Mouse (Mus musculus): ENCODE data around the gene Pfn3. TPM values are rescaled to one million over a fixed set of nuclear protein-coding genes. Genes with fewer than 3 reads are reported as not detected.
A peak's percentile ranks its signal among the peaks of the same experiment; 100 is the strongest.

Gene Pfn3
- polyA plus RNA-seq, 1 experiment: not detected

- H3K4me3 ChIP-seq (replicated peaks; ENCODE audit: control insufficient read depth, low read depth, low read length): no peak overlapping the region
- peaks cover 14% of the 10 kb centered on the region for H3K4me1 ChIP-seq (ENCODE audit: control insufficient read depth, insufficient read depth, low read length)
- 72% methylated on average over 6 of the region's 6 CpGs for WGBS
- TF ChIP-seq CTCF (IDR thresholded peaks at IDR 0.05; ENCODE audit: control insufficient read depth, insufficient read depth, low read length): no peak
- TF ChIP-seq POLR2A (IDR thresholded peaks at IDR 0.05; ENCODE audit: borderline replicate concordance, control insufficient read depth, low read depth, low read length): no peak
- H3K27ac ChIP-seq (ENCODE audit: control insufficient read depth, insufficient read depth, low read depth, low read length, poor library complexity): no peak overlapping the region
Measured at GRCm38 (mm10) chr13:55374206-55374924, 40.7 kb downstream of the Pfn3 start.

GRCm38 (mm10) chr13:55371740-55372139 is 43.3 kb downstream of the Pfn3 start:
- 71% methylated on average over 5 of the region's 5 CpGs for WGBS
- TF ChIP-seq CTCF (IDR thresholded peaks at IDR 0.05; ENCODE audit: control insufficient read depth, insufficient read depth, low read length) (no peak), POLR2A (IDR thresholded peaks at IDR 0.05; ENCODE audit: borderline replicate concordance, control insufficient read depth, low read depth, low read length) (no peak)
- Histone ChIP-seq H3K4me3 (replicated peaks; ENCODE audit: control insufficient read depth, low read depth, low read length) (peak overlapping the region; percentile 38), H3K27ac (ENCODE audit: control insufficient read depth, insufficient read depth, low read depth, low read length, poor library complexity) (no peak overlapping the region), H3K4me1 (ENCODE audit: control insufficient read depth, insufficient read depth, low read length) (peaks cover 19% of the 10 kb centered on the region)

- Histone ChIP-seq H3K27ac (ENCODE audit: control insufficient read depth, insufficient read depth, low read depth, low read length, poor library complexity) (peak overlapping the region; percentile 39; the same call in 1 of the 2 replicates), H3K4me3 (replicated peaks; ENCODE audit: control insufficient read depth, low read depth, low read length) (peak overlapping the region; percentile 52), H3K4me1 (ENCODE audit: control insufficient read depth, insufficient read depth, low read length) (peaks cover 19% of the 10 kb centered on the region)
- TF ChIP-seq CTCF (IDR thresholded peaks at IDR 0.05; ENCODE audit: control insufficient read depth, insufficient read depth, low read length) (no peak), POLR2A (IDR thresholded peaks at IDR 0.05; ENCODE audit: borderline replicate concordance, control insufficient read depth, low read depth, low read length) (no peak)
- WGBS: 61% methylated on average over 8 of the region's 8 CpGs
Measured at GRCm38 (mm10) chr13:55371007-55371681, 43.9 kb downstream of the Pfn3 start.

GRCm38 (mm10) chr13:55370234-55370633 is 44.8 kb downstream of the Pfn3 start:
- no peak for TF ChIP-seq CTCF (IDR thresholded peaks at IDR 0.05; ENCODE audit: control insufficient read depth, insufficient read depth, low read length)
- no peak for TF ChIP-seq POLR2A (IDR thresholded peaks at IDR 0.05; ENCODE audit: borderline replicate concordance, control insufficient read depth, low read depth, low read length)
- 9% methylated on average over 3 of the region's 3 CpGs for WGBS
- Histone ChIP-seq H3K27ac (ENCODE audit: control insufficient read depth, insufficient read depth, low read depth, low read length, poor library complexity) (peak overlapping the region; percentile 94), H3K4me1 (ENCODE audit: control insufficient read depth, insufficient read depth, low read length) (peaks cover 19% of the 10 kb centered on the region), H3K4me3 (replicated peaks; ENCODE audit: control insufficient read depth, low read depth, low read length) (peak overlapping the region; percentile 75)

GRCm38 (mm10) chr13:55369531-55370114 is 45.4 kb downstream of the Pfn3 start, which contains the start of gene Rgs14:
TSS of gene Rgs14 (plus strand) at chr13:55369732.
- Histone ChIP-seq H3K27ac (ENCODE audit: control insufficient read depth, insufficient read depth, low read depth, low read length, poor library complexity) (peak within 1 kb of the TSS; percentile 94), H3K4me3 (replicated peaks; ENCODE audit: control insufficient read depth, low read depth, low read length) (peak within 1 kb of the TSS; percentile 75), H3K4me1 (ENCODE audit: control insufficient read depth, insufficient read depth, low read length) (peaks cover 19% of the 10 kb centered on the region)
- TF ChIP-seq POLR2A (IDR thresholded peaks at IDR 0.05; ENCODE audit: borderline replicate concordance, control insufficient read depth, low read depth, low read length) (peak; percentile 79; the same call in 1 of the 2 replicates), CTCF (IDR thresholded peaks at IDR 0.05; ENCODE audit: control insufficient read depth, insufficient read depth, low read length) (no peak)
- 0% methylated on average over 13 of the region's 13 CpGs for WGBS

GRCm38 (mm10) chr13:55368401-55368800 is 46.6 kb downstream of the Pfn3 start:
- TF ChIP-seq CTCF (IDR thresholded peaks at IDR 0.05; ENCODE audit: control insufficient read depth, insufficient read depth, low read length) (peak; percentile 36; the same call in 1 of the 2 replicates), POLR2A (IDR thresholded peaks at IDR 0.05; ENCODE audit: borderline replicate concordance, control insufficient read depth, low read depth, low read length) (no peak)
- Histone ChIP-seq H3K4me1 (ENCODE audit: control insufficient read depth, insufficient read depth, low read length) (peaks cover 17% of the 10 kb centered on the region), H3K4me3 (replicated peaks; ENCODE audit: control insufficient read depth, low read depth, low read length) (no peak overlapping the region), H3K27ac (ENCODE audit: control insufficient read depth, insufficient read depth, low read depth, low read length, poor library complexity) (no peak overlapping the region)
- WGBS: 57% methylated on average over 7 of the region's 7 CpGs

Other genes starting within 250 kb of the Pfn3 start
- 20.1 and 45.9 TPM in 2 replicates for gene Nsd1, start 205.4 kb downstream of the Pfn3 start, polyA plus RNA-seq (2011; ENCODE audit: insufficient read depth, insufficient read length, low replicate concordance, missing spikeins)
- 74.2 and 109 TPM in 2 replicates for gene Prelid1, start 94.7 kb downstream of the Pfn3 start, polyA plus RNA-seq (2011; ENCODE audit: insufficient read depth, insufficient read length, low replicate concordance, missing spikeins)
- 119 and 194 TPM in 2 replicates for gene Rab24, start 93.3 kb downstream of the Pfn3 start, polyA plus RNA-seq (2011; ENCODE audit: insufficient read depth, insufficient read length, low replicate concordance, missing spikeins)
- gene Mxd3, start 85.4 kb downstream of the Pfn3 start, polyA plus RNA-seq (2011; ENCODE audit: insufficient read depth, insufficient read length, low replicate concordance, missing spikeins): 46.2 and 59.0 TPM in 2 replicates
- gene Lman2, start 52.4 kb downstream of the Pfn3 start, polyA plus RNA-seq (2011; ENCODE audit: insufficient read depth, insufficient read length, low replicate concordance, missing spikeins): 31.3 and 50.1 TPM in 2 replicates
- gene Rgs14, start 45.5 kb downstream of the Pfn3 start, polyA plus RNA-seq (2011; ENCODE audit: insufficient read depth, insufficient read length, low replicate concordance, missing spikeins): 20.6 and 51.6 TPM in 2 replicates
- 6.7 TPM in 1 of 2 replicates, not detected in the other for gene Slc34a1, start 17.0 kb downstream of the Pfn3 start, polyA plus RNA-seq (2011; ENCODE audit: insufficient read depth, insufficient read length, low replicate concordance, missing spikeins)
- 1.3 TPM in 2 replicates for gene F12, start 11.6 kb upstream of the Pfn3 start, polyA plus RNA-seq (2011; ENCODE audit: insufficient read depth, insufficient read length, low replicate concordance, missing spikeins)
- 64.8 and 109 TPM in 2 replicates for gene Grk6, start 29.8 kb upstream of the Pfn3 start, polyA plus RNA-seq (2011; ENCODE audit: insufficient read depth, insufficient read length, low replicate concordance, missing spikeins)
- gene Prr7, start 49.0 kb upstream of the Pfn3 start, polyA plus RNA-seq (2011; ENCODE audit: insufficient read depth, insufficient read length, low replicate concordance, missing spikeins): 3.1 and 4.1 TPM in 2 replicates
- gene Dbn1, start 72.9 kb upstream of the Pfn3 start, polyA plus RNA-seq (2011; ENCODE audit: insufficient read depth, insufficient read length, low replicate concordance, missing spikeins): 2.2 and 3.5 TPM in 2 replicates
- 21.9 and 89.6 TPM in 2 replicates for gene Pdlim7, start 98.4 kb upstream of the Pfn3 start, polyA plus RNA-seq (2011; ENCODE audit: insufficient read depth, insufficient read length, low replicate concordance, missing spikeins)
- gene Dok3, start 114.1 kb upstream of the Pfn3 start, polyA plus RNA-seq (2011; ENCODE audit: insufficient read depth, insufficient read length, low replicate concordance, missing spikeins): 80.8 and 191 TPM in 2 replicates
- gene Ddx41, start 121.4 kb upstream of the Pfn3 start, polyA plus RNA-seq (2011; ENCODE audit: insufficient read depth, insufficient read length, low replicate concordance, missing spikeins): 21.4 and 40.3 TPM in 2 replicates
- gene Fam193b, start 155.9 kb upstream of the Pfn3 start, polyA plus RNA-seq (2011; ENCODE audit: insufficient read depth, insufficient read length, low replicate concordance, missing spikeins): 104 and 152 TPM in 2 replicates
- 35.1 and 73.6 TPM in 2 replicates for gene Tmed9, start 158.5 kb upstream of the Pfn3 start, polyA plus RNA-seq (2011; ENCODE audit: insufficient read depth, insufficient read length, low replicate concordance, missing spikeins)
- gene B4galt7, start 184.7 kb upstream of the Pfn3 start, polyA plus RNA-seq (2011; ENCODE audit: insufficient read depth, insufficient read length, low replicate concordance, missing spikeins): 7.4 and 10.9 TPM in 2 replicates
- 26.9 TPM in 2 replicates for gene Caml, start 207.8 kb upstream of the Pfn3 start, polyA plus RNA-seq (2011; ENCODE audit: insufficient read depth, insufficient read length, low replicate concordance, missing spikeins)
- gene Ddx46, start 219.8 kb upstream of the Pfn3 start, polyA plus RNA-seq (2011; ENCODE audit: insufficient read depth, insufficient read length, low replicate concordance, missing spikeins): 33.6 and 56.7 TPM in 2 replicates

Measured in bone marrow, adult 2 months (tissue).